Mouse (Mus musculus): ENCODE measurements around the gene Slc1a2. TPM values are rescaled to one million over a fixed set of nuclear protein-coding genes. Genes with fewer than 3 reads are reported as not detected.
A peak's percentile ranks its signal among the peaks of the same experiment; 100 is the strongest.

Gene Slc1a2
- total RNA-seq, 2 experiments from 2014 or later = 0.22 to 0.62 TPM

GRCm38 (mm10) chr2:102663865-102664264, 5.4 kb downstream of the Slc1a2 start:
- DNase-seq = no peak

GRCm38 (mm10) chr2:102667981-102668380, 9.5 kb downstream of the Slc1a2 start:
- DNase-seq = no peak

GRCm38 (mm10) chr2:102669580-102669979, 11.1 kb downstream of the Slc1a2 start:
- no peak for DNase-seq

GRCm38 (mm10) chr2:102674582-102674981, 16.1 kb downstream of the Slc1a2 start:
- no peak for DNase-seq

GRCm38 (mm10) chr2:102675275-102675674, 16.8 kb downstream of the Slc1a2 start:
- peak; percentile 33 to 79 for DNase-seq

- no peak for DNase-seq
Observed at GRCm38 (mm10) chr2:102676716-102677312, 18.4 kb downstream of the Slc1a2 start.

GRCm38 (mm10) chr2:102677400-102677799, 18.9 kb downstream of the Slc1a2 start:
- DNase-seq = no peak

GRCm38 (mm10) chr2:102681351-102681750, 22.9 kb downstream of the Slc1a2 start:
- DNase-seq = no peak

GRCm38 (mm10) chr2:102682168-102682567, 23.7 kb downstream of the Slc1a2 start:
- DNase-seq = peak; percentile 14 to 69

- DNase-seq = peak in 1 of 2 experiments; percentile 23
Observed at GRCm38 (mm10) chr2:102685371-102686107, 27.1 kb downstream of the Slc1a2 start.

GRCm38 (mm10) chr2:102686108-102686450, 27.6 kb downstream of the Slc1a2 start:
- no peak for DNase-seq

GRCm38 (mm10) chr2:102693556-102693955, 35.1 kb downstream of the Slc1a2 start:
- no peak for DNase-seq

GRCm38 (mm10) chr2:102694750-102695149, 36.3 kb downstream of the Slc1a2 start:
- no peak for DNase-seq

GRCm38 (mm10) chr2:102695541-102695940, 37.1 kb downstream of the Slc1a2 start:
- DNase-seq = no peak

- no peak for DNase-seq
Observed at GRCm38 (mm10) chr2:102697732-102698131, 39.3 kb downstream of the Slc1a2 start.

- no peak for DNase-seq
Observed at GRCm38 (mm10) chr2:102699921-102700320, 41.5 kb downstream of the Slc1a2 start.

- no peak for DNase-seq
Observed at GRCm38 (mm10) chr2:102700695-102701094, 42.2 kb downstream of the Slc1a2 start.

- DNase-seq = no peak
Observed at GRCm38 (mm10) chr2:102701382-102701781, 42.9 kb downstream of the Slc1a2 start.

GRCm38 (mm10) chr2:102703556-102703955, 45.1 kb downstream of the Slc1a2 start:
- DNase-seq = no peak

- no peak for DNase-seq
Observed at GRCm38 (mm10) chr2:102704781-102705180, 46.3 kb downstream of the Slc1a2 start.

GRCm38 (mm10) chr2:102711511-102711910, 53.1 kb downstream of the Slc1a2 start:
- DNase-seq = no peak

GRCm38 (mm10) chr2:102712049-102712448, 53.6 kb downstream of the Slc1a2 start:
- no peak for DNase-seq

GRCm38 (mm10) chr2:102712678-102713628, 54.5 kb downstream of the Slc1a2 start:
- no peak for DNase-seq

Data from heart, adult 18-20 months (tissue).